Mouse (Mus musculus) spleen, adult 18-20 months (tissue): ENCODE data around the gene Cyb5b.
"Not testable (repeated sequence)": the region's sequence is repeated elsewhere in the genome, so short reads cannot be mapped to it uniquely, and the experiment has no call there.

ENCODE experiments used
- DNase-seq, 2 experiments: peaks; one replicate each; pipeline ENCODE4 v3.0.0; 2022; ENCODE audit warnings: mixed read lengths in 2 of 2

Gene Cyb5b

DNA sequence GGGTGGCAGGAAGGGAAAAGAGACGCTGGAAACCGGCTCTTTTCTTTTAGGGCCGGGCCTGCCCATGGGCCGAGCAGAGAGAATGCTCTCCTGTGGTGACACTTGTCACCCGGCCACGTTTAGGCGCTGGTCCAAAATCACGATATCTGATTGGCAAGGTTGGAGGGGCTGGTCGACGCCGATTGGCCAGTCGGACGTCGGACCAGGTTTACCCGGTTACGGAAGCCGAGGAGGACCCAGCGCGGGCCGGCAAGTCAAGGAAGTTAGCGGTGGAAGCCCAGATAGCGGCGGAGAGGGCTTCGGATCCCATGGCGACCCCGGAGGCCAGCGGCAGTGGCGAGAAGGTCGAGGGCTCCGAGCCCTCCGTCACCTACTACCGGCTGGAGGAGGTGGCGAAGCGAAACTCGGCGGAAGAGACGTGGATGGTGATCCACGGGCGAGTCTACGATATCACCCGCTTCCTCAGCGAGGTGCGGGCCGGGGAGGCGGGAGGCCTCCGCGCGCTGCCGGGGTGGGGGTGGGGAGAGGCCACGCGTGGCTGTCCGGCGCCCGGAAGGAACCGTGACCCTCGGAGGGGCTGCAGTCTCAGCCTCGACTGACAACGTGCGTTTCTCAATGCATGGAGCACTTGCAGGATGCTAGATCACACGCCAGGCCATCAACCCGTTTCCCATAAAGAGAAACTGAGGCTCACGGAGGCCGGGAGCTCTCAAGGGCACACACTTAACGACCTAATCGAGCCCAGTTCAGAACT, at the start of gene Cyb5b:
Gene Cyb5b, plus strand, starts transcription at position 237 of the 754 bp plus-strand sequence.
- DNase-seq, result peak; percentile 86

GRCm38 (mm10) chr8:107104547-107104946, 45.9 kb upstream of the Cyb5b start:
- peak; percentile 32 to 69 for DNase-seq

GRCm38 (mm10) chr8:107108089-107108488, 42.4 kb upstream of the Cyb5b start:
- not testable (repeated sequence) for DNase-seq

- no peak for DNase-seq
These were observed 41.3 kb upstream of the Cyb5b start for GRCm38 (mm10) chr8:107108978-107109720.

DNA sequence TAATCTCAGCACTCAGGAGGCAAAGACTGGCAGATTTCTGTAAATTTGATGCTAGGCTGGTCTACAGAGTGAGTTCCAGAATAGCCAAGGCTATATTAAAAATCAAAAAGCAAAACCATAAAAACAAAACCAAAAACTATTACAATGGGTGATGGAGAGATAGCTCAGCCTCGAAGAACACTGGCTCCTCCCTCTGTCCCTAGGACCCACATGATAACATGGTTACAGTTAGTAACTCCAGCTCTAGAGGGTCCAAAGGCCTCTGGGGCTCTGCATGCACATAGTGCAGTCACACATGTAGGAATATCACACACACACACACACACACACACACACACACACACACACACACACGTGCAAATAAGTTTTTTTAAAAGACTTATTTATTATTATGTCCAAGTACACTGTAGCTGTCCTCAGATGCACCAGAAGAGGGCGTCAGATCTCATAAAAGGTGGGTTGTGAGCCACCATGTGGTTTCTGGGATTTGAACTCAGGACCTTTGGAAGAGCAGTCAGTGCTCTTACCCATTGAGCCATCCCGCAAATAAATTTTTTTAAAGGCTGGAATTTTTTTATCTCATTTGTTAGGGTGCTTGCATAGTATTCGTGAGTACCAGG, 40.5 kb upstream of the Cyb5b start:
- DNase-seq, result no peak

DNA sequence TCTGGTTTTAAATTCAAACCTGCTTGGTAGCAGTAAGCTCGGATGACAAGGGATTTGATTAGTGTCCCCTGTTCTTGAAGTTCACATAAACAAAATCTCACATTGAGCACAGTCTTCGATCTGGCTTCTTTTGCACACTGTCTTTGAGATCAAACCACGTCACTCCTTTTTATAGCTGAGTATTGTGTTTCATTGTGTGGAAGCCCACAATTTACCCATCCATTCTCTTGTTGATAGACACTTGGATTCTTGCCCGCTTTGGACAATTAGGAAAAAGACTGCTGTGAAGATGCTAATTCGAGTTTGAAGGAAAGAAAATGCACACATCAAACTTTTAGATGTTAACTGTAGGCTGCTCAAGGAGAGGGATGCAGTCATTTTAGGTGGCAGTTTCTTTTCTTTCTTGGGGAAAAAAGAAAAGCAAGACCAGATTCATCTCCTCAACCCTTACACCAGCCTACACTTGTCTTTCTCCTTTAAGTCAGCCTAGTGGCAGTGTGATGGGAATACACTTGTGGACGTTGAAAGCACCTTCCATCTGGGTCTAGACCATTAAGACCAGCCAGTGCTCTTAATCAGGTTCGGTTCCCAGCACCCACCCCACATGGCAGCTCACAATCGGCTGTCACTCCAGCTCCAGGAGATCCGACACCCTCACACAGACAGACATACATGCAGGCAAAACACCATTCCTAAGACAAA, 39.7 kb upstream of the Cyb5b start:
- no peak for DNase-seq

- no peak for DNase-seq
These were observed 38.9 kb upstream of the Cyb5b start for GRCm38 (mm10) chr8:107111340-107112105.

DNA sequence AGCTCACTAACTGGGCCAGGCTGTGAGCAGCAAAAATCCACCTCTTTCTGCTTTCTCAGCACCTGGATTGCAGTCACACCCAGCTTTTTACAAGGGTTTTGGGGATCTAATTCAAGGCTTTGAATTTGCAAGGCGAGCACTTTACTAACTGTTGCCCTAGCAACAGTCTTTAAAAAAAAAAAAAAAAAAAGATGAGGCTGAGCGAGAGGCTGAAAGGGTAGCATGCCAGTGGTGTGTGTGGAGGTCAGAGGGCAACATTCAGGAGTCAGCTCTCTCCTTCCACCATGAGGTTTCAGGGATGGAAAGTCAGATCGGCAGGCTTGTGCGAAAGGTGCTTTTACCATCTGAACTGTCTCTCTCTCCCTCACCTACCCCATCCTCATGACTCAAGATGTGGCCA, 37.2 kb upstream of the Cyb5b start:
- no peak for DNase-seq

GRCm38 (mm10) chr8:107114150-107115007, 36.1 kb upstream of the Cyb5b start:
- no peak for DNase-seq

- DNase-seq, result no peak
These were observed 35.5 kb upstream of the Cyb5b start for GRCm38 (mm10) chr8:107115008-107115320.

DNA sequence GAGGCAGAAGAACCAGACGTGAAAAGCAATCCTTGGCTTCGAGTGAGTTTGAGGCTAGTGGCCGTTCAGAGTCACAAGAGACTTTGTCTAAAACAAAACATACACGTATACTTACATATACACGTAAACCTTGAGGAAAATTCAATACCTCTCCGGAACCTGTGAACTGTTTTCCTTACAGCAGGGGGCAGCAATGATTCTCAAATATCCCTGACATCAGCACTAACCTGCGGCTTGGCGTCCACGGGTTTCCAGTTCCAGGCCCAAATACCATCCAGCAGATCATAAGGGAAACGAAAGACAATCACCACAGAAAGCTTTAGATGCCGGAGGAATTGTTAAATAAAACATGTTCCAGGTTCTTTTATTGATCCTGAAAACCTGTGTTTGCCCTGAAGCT, 34.4 kb upstream of the Cyb5b start:
- peak; percentile 21 to 65 for DNase-seq

GRCm38 (mm10) chr8:107117019-107117418, 33.4 kb upstream of the Cyb5b start:
- no peak for DNase-seq

DNA sequence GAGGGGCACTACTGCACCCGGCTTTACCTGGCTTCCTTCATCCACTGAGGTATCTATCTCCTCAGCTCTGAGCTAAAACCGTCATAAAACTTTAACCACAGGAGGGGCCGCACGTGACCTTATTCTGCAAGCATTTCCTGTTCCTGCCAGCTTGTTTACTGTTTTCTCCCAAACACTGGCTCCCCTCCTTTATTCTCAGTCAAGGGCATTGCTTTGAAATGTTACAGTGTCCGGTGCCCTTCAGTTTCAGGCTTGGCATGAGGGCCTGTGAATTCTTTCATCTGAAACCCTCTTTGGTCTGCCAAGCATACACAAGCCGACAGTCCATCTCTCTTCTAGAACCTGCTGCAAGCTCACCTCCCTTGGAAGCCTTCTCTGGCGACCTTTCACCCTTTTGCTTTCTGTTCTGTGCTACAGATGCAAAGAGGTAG, 31.6 kb upstream of the Cyb5b start:
- DNase-seq, result no peak

DNA sequence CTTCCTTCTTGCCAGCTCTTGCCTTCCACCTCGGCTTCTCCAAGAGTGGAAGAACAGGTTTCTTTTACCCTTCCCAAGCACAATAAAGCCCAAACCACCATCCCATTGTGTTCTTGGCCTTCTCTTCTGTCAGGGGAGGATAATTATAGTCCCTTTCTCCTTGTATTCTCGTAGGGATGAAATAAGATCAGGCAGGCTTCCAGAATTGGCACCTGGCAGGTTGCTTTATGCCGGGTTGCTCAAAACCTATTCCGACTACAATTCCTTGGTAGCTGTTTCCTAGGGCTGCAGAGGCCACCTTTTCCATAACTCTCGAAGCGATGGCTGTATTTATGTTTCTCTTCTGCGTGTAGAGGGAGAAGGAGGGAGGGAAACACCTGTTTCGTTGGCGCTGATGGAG, 31.0 kb upstream of the Cyb5b start:
- DNase-seq, result no peak

DNA sequence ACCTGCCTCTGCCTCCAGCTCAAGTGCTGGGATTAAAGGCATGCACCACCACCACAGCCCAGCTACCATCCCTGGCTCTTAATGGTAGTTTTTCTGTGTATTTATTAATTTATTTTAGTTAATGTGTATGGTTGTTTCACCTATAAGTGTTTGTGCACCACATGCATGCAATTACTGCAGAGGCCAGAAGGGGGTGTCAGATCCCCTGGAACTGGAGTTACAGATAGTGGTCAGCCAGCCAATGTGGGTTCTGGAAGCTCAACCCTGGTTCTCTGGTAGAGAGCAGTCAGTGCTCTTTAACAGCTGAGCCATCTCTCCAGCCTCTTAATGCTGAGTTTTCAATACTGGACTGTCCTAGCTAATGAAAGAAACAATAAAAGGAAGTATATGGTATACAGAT, 29.6 kb upstream of the Cyb5b start:
- DNase-seq, result no peak

DNA sequence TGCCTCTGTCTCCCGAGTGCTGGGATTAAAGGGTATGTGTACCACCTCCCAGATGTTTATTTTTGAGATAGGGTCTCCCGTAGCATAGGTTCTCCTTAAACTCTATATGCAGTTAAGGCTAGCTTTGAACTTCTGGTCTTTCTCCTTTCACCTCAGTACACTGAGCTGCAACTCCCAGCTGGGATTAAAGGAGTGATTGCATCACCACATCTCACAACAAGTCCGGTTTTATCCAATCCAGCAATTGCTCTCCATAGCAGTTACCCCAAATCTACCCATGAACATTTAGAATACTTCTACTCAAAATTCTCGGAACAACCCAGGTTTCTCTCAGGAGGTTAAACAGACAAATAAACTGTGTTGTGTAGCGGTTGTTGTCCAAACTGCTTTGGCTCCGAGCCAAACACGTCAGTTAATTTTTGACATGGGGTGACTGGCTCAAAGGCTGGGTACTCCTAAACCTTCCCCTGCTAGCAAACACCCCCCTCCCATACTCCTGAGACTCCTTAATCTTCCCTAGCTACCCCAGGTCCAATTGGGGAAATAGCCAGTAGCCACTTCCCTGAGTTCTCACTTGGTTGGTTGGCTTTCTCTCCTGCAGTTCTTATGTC, 28.7 kb upstream of the Cyb5b start:
- DNase-seq, result no peak

- DNase-seq, result no peak
These were observed 27.3 kb upstream of the Cyb5b start for GRCm38 (mm10) chr8:107123063-107123614.

DNA sequence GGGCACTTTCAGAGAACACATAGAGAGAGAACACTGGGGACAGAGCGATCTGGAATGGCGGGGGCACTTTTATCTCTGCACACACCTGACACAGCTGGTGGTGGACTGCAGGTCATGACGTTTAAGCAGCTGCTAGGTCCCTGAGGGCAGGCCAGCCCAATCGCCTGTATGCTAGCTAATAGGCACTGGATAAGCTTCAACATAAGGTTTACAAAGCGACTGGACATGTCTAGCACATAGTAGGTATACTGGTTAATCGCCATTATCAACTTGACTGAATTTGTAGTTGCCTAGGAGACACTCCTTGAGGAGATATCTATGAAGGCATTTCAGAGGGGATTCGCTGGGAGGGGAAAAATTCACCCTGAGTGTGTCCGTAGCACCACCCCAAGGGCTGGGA, 26.1 kb upstream of the Cyb5b start:
- DNase-seq, result no peak

DNA sequence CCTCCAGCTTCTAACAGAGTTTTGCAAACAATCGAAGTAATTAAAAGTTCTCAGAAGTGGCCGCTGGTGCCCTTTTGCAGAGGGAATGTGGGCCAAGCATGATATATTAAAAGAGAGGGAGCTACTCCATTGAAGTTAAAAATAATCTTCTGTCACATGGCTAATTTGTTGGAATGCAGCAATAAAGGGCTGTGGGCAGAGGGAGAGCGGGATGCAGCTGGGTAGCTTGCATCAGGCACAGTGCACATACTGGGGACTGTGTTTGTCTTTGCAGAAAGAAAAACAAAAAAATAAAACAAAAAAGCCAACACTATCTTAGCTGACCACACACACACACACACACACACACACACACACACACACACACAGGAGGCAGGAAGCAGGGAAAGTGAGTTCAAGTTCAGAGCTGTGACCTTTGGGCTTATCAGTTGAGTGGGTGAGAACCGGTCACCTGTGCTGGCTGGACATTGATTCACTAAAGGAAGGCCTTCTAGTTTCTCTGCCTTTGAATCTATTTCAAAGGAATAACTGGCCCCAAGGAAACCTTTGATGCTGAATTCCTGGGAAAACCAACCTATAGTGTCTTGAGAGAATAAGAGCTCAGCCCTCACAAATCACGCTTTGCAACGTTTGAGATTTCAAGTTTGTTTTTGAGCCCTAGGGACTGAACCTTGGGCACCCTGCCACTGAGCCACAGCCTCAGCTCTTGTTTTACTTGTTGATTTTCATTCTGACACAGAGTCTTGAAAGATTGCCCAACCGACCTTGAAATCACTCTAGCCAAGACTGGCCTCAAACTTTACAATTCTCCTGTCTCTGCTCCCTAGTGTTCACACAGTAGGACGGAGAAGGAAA, 21.0 kb upstream of the Cyb5b start:
- DNase-seq, result no peak

DNA sequence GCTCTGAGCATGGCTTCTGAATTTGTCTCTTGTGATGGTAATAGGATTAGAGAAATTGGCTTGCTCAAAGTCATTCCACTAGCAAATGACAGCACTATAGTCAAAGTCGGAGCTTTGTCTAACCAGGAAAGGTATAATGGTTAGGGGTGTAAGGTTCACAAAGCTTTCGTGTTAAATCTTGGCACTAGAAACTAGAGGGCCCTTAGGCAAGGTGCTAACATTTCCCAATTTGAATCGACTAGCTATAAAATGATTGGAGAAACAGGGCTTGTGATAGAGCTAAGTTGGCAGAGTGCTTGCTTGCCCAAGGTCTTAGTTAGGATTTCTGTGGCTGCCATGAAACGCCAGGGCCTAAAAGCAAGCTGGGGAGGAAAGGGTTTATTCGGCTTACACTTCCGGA, 20.4 kb upstream of the Cyb5b start:
- no peak for DNase-seq
